Mouse (Mus musculus) limb, embryonic 15.5 days (tissue): ENCODE data around the gene Ccdc30. TPM values are rescaled to one million over a fixed set of nuclear protein-coding genes. Genes with fewer than 3 reads are reported as not detected.

Experiments used
- ATAC-seq: fragments of 200-750 bp; cut with Nextera tagmentation; 2 replicates; pipeline ENCODE4 v1.8.0; 2017; ENCODE audit warnings: low read depth, moderate TSS enrichment; ENCODE audit not compliant: insufficient number of reproducible peaks, low FRiP score, low TSS enrichment
- H3K27ac ChIP-seq: fragments of 300-500 bp; sonication (generic); 2 replicates; pipeline ENCODE4 v1.5.1; 2015; ENCODE audit warnings: moderate library complexity, mild to moderate bottlenecking, inconsistent platforms
- H3K27me3 ChIP-seq: fragments of 300-500 bp; sonication (generic); 2 replicates; pipeline ENCODE4 v1.6.1; 2015; ENCODE audit warnings: inconsistent platforms
- H3K36me3 ChIP-seq: fragments of 300-500 bp; sonication (generic); 2 replicates; pipeline ENCODE4 v1.6.1; 2015; ENCODE audit warnings: inconsistent platforms
- H3K4me1 ChIP-seq: fragments of 300-500 bp; sonication (generic); 2 replicates; pipeline ENCODE4 v1.6.1; 2015; ENCODE audit warnings: inconsistent platforms
- H3K4me2 ChIP-seq: fragments of 300-500 bp; sonication (generic); 2 replicates; pipeline ENCODE4 v1.6.1; 2015; ENCODE audit warnings: mild to moderate bottlenecking, inconsistent platforms
- H3K4me3 ChIP-seq: fragments of 300-500 bp; sonication (generic); 2 replicates; pipeline ENCODE4 v1.5.1; 2015; ENCODE audit warnings: mild to moderate bottlenecking, inconsistent platforms
- H3K9ac ChIP-seq: fragments of 300-500 bp; sonication (generic); 2 replicates; pipeline ENCODE4 v1.6.1; 2015; ENCODE audit warnings: inconsistent platforms
- H3K9me3 ChIP-seq: fragments of 300-500 bp; sonication (generic); 2 replicates; pipeline ENCODE4 v1.6.1; 2016; ENCODE audit warnings: inconsistent platforms
- WGBS: fragments of 180-500 bp; shearing (Covaris S2); methylation state at CpG from one replicate; pipeline ENCODE4 v1.1.7; 2015; 5-methylcytosine and 5-hydroxymethylcytosine counted together
- polyA plus RNA-seq: library from polyadenylated mRNA; unstranded; fragments of >200 nt; fragmentation: Nextera tagmentation; extraction: Ambion mirVana; gene quantifications from 2 replicates; pipeline ENCODE4 v1.2.1, GENCODE M21; 2015

Ccdc30 gene
- polyA plus RNA-seq, 1 experiment from 2014 or later = 5.8 TPM

DNA sequence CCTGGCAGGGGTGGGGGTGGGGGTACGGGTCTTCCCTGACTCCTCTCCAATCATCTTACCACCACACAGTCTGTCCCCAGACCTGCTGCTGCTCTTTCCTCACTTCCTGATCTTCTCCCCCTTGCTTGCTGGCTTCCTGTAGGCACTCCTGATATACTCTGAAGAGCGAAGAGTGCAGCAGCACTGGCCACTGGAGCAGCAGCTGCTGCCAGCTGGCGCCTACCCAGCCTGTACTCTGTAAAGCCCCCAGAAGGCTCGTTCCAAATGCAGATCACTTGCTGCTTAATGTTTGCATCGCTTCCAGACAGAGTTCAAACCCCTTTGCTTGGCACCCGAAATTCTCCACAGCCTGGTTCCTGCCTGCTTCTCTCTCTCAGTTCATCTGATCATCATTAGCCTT is 2.5 kb downstream of the Ccdc30 start:
- H3K9me3 ChIP-seq = no peaks in the 10 kb centered on the region
- peaks cover 13% of the 10 kb centered on the region for H3K4me1 ChIP-seq
- no peak overlapping the region for H3K9ac ChIP-seq
- H3K27ac ChIP-seq = no peak overlapping the region
- no peak overlapping the region for H3K4me3 ChIP-seq
- no peak overlapping the region for H3K4me2 ChIP-seq
- H3K27me3 ChIP-seq = no peaks in the 10 kb centered on the region
- no peaks in the 10 kb centered on the region for H3K36me3 ChIP-seq
- WGBS = 44% methylated on average over 6 of the region's 6 CpGs
- no peak for ATAC-seq

DNA sequence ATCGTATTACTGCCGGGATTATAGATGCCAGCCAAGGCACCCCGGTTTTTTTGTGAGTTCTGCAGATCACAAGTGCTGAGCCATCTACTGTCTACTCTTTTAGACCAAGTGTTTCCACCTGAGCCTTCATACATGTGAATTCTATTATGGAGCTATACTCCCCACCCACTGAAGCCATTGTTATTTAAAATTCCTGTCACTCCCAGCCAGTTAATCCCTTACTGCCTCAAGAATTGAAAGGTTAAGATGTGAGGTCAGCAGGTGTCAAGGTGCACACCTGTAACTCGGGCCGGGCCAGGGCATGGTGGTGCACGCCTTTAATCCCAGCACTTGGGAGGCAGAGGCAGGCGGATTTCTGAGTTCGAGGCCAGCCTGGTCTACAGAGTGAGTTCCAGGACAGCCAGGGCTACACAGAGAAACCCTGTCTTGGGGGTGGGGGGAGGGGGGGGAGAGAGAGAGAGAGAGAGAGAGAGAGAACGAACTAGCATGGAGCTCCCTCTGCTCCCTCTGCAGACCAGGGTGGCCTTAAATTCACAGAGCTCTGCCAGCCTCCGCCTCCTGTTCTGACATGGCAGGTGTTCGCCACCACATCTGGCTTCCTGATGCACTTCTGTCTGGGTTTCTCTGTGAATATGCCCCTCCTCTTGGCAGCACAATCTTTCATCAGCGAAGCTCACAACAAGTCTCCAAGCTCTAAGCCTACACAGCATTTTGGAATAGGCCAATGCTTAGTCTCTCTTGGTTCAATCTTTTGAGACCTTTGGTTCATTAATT is 3.3 kb downstream of the Ccdc30 start:
- Histone ChIP-seq H3K9ac (no peak overlapping the region), H3K4me2 (no peak overlapping the region), H3K4me3 (no peak overlapping the region), H3K36me3 (no peaks in the 10 kb centered on the region), H3K9me3 (no peaks in the 10 kb centered on the region), H3K27ac (no peak overlapping the region), H3K27me3 (no peaks in the 10 kb centered on the region), H3K4me1 (peaks cover 13% of the 10 kb centered on the region)
- no peak for ATAC-seq
- 71% methylated on average over 12 of the region's 12 CpGs for WGBS

DNA sequence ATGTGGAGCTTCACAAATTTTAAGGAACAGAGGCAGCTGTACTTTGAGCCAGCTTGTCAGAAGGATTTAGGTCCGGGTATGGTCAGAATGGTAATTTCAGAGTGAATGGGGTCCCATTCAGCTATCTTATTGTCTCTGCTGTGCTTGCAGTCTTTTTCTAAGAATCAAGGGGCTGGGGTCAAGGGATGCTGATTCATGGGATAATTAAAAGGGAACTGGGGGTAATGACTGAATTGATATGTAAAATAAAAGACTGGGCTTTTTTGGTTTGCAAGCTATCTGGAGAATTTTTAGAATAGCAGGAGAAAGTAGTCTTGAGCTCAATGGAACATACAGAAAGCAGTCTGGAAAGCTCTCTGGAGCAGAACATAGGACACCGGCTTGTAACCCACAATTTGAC is 11.9 kb downstream of the Ccdc30 start:
- 94% methylated on average over 2 of the region's 2 CpGs for WGBS
- H3K9me3 ChIP-seq = peaks cover 7% of the 10 kb centered on the region; the same call in 1 of the 2 replicates
- H3K4me2 ChIP-seq = no peak overlapping the region
- no peak overlapping the region for H3K27ac ChIP-seq
- no peaks in the 10 kb centered on the region for H3K27me3 ChIP-seq
- H3K9ac ChIP-seq = no peak overlapping the region
- H3K4me3 ChIP-seq = no peak overlapping the region
- no peak for ATAC-seq
- 0 out of 2 replicates have a peak, but pooled peaks cover 3% of the 10 kb centered on the region for H3K36me3 ChIP-seq
- no peaks in the 10 kb centered on the region for H3K4me1 ChIP-seq

DNA sequence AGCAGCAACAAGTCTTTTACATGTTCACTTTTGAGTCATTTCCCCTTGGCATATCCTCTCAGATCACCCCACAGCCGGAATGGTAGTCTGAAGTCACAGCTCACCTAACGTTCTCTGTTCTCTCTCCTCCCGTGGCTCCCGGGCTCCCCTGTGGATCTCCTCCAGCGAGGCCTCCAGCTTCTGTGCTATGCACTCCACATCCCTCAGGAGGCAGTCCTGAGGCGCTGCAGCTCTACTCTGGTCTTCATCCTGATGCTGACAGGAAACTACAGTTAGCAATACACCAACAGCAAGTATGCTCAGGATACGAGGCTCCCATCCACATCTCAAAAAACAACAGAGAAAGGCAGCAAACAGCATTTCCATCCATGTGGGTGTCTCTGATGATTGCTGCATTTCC is 14.4 kb downstream of the Ccdc30 start:
- ATAC-seq = no peak
- Histone ChIP-seq H3K9me3 (peaks cover 7% of the 10 kb centered on the region; the same call in 1 of the 2 replicates), H3K27me3 (no peaks in the 10 kb centered on the region), H3K9ac (no peak overlapping the region), H3K4me1 (no peaks in the 10 kb centered on the region), H3K27ac (no peak overlapping the region), H3K4me2 (no peak overlapping the region), H3K4me3 (no peak overlapping the region), H3K36me3 (0 out of 2 replicates have a peak, but pooled peaks cover 3% of the 10 kb centered on the region)
- 55% methylated on average over 7 of the region's 7 CpGs for WGBS

DNA sequence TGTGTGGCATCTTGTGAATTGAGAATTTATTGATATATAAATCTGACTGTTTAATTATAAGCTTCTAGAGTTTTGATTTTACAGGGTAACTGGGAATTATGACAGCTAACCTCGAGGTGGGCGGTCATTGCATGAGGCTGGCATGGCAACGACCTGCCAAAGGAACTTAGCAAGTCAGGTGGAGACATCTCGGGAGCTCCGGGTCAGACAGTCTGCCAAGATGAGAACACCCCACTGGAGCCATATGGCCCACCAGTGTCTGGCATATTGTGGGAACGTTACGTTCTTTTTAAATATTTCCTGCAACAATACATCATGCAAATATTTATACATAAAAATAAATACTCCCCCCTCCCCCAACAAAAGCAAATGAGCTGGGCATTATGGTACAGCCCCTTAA is 16.6 kb downstream of the Ccdc30 start:
- no peak for ATAC-seq
- WGBS = 80% methylated on average over 7 of the region's 7 CpGs
- Histone ChIP-seq H3K27me3 (no peaks in the 10 kb centered on the region), H3K4me1 (no peaks in the 10 kb centered on the region), H3K4me3 (no peak overlapping the region), H3K9ac (no peak overlapping the region), H3K27ac (no peak overlapping the region), H3K4me2 (no peak overlapping the region), H3K9me3 (peaks cover 7% of the 10 kb centered on the region; the same call in 1 of the 2 replicates), H3K36me3 (0 out of 2 replicates have a peak, but pooled peaks cover 3% of the 10 kb centered on the region)

DNA sequence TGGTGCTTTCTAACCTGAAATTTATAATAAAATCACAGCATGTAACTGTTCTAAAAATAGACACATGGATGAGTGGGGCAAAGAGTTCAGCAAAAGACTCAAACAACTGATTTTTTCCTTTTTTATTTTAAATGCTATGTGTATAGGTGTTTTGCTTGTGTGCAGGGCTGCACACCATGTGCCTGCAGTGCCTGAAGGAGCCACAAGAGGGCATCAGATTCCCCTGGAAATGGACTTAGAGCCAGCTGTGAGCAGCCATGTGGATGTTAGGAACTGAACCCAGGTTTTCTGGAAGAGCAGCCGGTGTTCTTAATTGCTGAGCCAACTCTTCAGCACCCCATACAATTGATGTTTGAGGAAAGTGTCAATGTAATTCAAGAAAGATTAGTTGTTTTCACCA is 25.0 kb downstream of the Ccdc30 start:
- Histone ChIP-seq H3K27ac (no peak overlapping the region), H3K4me1 (no peaks in the 10 kb centered on the region)
- WGBS = 83% methylated on average over 1 of the region's 1 CpGs

DNA sequence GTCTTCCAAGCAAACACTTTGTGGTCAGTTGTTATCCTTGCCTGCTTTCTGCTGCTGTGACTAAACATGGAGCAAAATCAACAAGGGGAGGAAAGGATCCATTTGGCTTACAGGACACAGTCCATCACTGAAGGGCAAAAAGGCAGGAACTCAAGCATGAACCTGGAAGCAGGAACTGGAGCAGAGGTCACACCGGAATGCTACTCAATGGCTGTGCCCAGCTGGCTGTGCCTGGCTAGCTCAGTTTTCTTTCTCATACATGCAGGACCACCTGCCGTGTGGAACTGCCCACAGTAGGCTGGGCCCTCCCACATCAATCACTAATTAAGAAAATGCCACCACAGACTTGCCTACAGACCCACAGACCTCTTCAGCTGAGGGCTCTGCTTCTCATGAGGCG is 26.1 kb downstream of the Ccdc30 start:
- no peaks in the 10 kb centered on the region for H3K27me3 ChIP-seq
- no peak for ATAC-seq
- WGBS = 61% methylated on average over 3 of the region's 3 CpGs
- no peak overlapping the region for H3K9ac ChIP-seq
- no peaks in the 10 kb centered on the region for H3K36me3 ChIP-seq
- no peak overlapping the region for H3K4me2 ChIP-seq
- H3K9me3 ChIP-seq = no peaks in the 10 kb centered on the region
- no peak overlapping the region for H3K4me3 ChIP-seq
- no peaks in the 10 kb centered on the region for H3K4me1 ChIP-seq
- H3K27ac ChIP-seq = no peak overlapping the region

More for the DNA sequence above, 25.0 kb downstream of the Ccdc30 start:
- H3K4me3 ChIP-seq = no peak overlapping the region
- H3K27me3 ChIP-seq = no peaks in the 10 kb centered on the region
- no peak overlapping the region for H3K4me2 ChIP-seq
- H3K9me3 ChIP-seq = no peaks in the 10 kb centered on the region
- no peak overlapping the region for H3K9ac ChIP-seq
- no peak for ATAC-seq
- H3K36me3 ChIP-seq = no peaks in the 10 kb centered on the region

DNA sequence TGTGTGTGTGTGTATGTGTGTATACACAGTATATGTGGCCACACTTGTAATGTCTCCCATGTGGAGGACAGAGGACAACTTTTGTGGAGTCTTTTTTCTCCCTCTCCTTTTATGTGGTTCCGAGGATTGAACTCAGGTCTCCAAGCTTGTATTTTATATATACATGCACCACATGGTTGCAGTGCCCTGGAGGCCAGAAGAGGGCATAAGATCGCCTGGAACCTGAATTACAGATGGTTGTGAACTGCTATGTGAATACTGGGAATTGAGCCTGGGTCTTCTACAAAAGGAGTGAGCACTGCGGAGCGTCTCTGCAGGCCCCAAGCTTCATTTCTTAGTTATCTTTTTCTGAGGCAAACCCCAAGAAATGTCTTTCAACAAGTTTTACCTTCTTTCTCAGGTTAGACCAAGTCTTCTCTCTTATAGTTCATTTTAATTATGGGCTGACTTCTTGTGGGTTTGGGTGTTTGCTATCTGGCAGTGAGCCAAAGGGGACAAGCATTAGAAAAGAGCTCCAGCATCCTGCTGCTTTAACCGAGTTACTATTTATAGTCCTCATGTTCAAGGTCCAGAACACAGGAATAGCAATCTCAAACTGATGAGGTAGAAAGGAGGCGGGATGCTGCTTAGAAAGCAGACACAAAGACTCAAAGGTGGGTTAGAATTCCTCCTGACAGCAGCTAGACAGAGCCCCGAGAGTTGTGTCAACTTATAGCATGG is 33.7 kb downstream of the Ccdc30 start:
- no peak overlapping the region for H3K9ac ChIP-seq
- H3K27me3 ChIP-seq = no peaks in the 10 kb centered on the region
- H3K4me3 ChIP-seq = no peak overlapping the region
- H3K27ac ChIP-seq = no peak overlapping the region
- H3K36me3 ChIP-seq = no peaks in the 10 kb centered on the region
- H3K4me1 ChIP-seq = no peaks in the 10 kb centered on the region
- no peaks in the 10 kb centered on the region for H3K9me3 ChIP-seq
- 73% methylated on average over 7 of the region's 7 CpGs for WGBS
- H3K4me2 ChIP-seq = no peak overlapping the region
- no peak for ATAC-seq

DNA sequence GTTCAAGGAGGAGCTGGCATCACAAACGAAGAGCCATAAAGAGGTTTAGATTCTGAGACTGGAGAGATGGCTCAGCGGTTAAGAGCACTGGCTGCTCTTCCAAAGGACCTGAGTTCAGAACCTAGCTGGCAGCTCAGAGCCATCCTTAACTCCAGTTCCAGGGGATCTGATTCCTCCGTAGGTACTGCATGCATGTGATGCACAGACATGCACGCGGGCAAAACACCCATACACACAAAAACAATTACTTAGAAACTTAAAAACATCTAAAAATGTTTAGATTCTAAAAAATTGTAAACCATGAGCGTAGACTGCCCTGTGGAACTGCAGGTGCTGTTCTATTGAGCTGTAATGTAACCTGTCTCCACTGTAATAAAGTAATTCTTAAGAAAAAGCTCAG is 45.9 kb downstream of the Ccdc30 start:
- H3K27me3 ChIP-seq = no peaks in the 10 kb centered on the region
- WGBS = 88% methylated on average over 6 of the region's 6 CpGs
- H3K4me2 ChIP-seq = no peak overlapping the region
- H3K4me3 ChIP-seq = no peak overlapping the region
- no peak for ATAC-seq
- no peaks in the 10 kb centered on the region for H3K4me1 ChIP-seq
- no peak overlapping the region for H3K27ac ChIP-seq
- H3K9ac ChIP-seq = no peak overlapping the region
- H3K9me3 ChIP-seq = no peaks in the 10 kb centered on the region
- no peaks in the 10 kb centered on the region for H3K36me3 ChIP-seq

DNA sequence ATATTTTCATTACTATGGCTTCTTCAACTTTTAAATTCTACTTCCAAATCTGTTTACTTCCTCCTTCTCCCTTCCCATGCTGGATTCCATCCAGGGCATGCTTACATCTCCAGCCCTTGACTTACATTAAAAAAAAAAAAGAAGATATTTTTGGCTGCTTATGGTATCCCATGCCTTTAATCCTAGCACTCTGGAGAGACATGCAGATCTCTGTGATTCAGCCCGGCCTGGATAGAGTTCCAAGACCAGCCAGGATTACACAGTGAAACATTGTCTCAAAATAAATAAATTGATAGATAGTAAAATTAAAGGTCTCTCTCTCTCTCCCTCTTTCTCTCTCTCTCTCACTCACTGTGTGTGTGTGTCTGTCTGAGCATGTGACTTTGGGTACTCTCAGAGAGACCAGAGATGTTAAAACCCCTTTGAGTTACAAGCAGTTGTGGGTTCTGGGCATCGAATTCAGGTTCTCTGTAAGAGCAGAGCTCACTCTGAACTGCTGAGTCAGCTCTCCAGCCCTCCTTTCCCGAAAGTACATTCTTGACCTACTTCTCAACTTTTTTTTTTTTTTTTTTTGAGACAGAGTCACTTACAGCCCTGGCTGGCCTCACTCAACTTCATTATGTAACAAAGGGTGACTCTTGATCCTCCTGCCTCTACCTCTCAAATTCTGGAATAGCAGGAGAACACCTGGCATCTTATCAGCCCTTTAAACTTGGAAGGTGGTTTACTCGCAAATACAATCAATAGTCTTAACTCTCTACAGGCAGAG is 48.4 kb downstream of the Ccdc30 start:
- no peak overlapping the region for H3K4me2 ChIP-seq
- H3K9me3 ChIP-seq = no peaks in the 10 kb centered on the region
- no peak overlapping the region for H3K27ac ChIP-seq
- no peaks in the 10 kb centered on the region for H3K36me3 ChIP-seq
- WGBS = 50% methylated on average over 4 of the region's 4 CpGs
- H3K9ac ChIP-seq = no peak overlapping the region
- no peaks in the 10 kb centered on the region for H3K4me1 ChIP-seq
- H3K4me3 ChIP-seq = no peak overlapping the region
- no peaks in the 10 kb centered on the region for H3K27me3 ChIP-seq
- no peak for ATAC-seq

DNA sequence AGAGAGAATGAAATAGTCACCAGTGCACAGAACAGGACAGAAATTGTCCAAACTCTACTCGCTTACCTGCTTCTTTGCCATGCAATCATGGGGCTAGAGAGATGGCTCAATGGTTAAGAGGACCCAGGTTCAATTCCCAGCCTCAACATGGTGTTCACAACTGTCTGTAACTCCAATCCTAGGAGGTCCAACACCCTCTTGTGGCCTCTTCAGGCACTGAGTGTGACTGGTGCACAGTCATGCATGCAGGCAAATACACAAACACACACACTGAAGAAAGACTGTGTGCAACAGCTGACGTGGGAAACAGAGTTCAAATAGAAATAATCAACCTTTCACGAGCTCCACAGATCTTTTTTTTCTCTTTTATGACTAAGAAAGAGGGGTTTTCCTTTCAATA is 53.1 kb downstream of the Ccdc30 start:
- Histone ChIP-seq H3K36me3 (no peaks in the 10 kb centered on the region), H3K9ac (no peak overlapping the region), H3K9me3 (no peaks in the 10 kb centered on the region), H3K4me2 (no peak overlapping the region), H3K4me3 (no peak overlapping the region), H3K27ac (no peak overlapping the region), H3K4me1 (peaks cover 3% of the 10 kb centered on the region; the same call in 1 of the 2 replicates), H3K27me3 (no peaks in the 10 kb centered on the region)
- no peak for ATAC-seq
- 74% methylated on average over 3 of the region's 3 CpGs for WGBS
